Mouse (Mus musculus): Measurements from ENCODE around the gene Cct7.

DNA sequence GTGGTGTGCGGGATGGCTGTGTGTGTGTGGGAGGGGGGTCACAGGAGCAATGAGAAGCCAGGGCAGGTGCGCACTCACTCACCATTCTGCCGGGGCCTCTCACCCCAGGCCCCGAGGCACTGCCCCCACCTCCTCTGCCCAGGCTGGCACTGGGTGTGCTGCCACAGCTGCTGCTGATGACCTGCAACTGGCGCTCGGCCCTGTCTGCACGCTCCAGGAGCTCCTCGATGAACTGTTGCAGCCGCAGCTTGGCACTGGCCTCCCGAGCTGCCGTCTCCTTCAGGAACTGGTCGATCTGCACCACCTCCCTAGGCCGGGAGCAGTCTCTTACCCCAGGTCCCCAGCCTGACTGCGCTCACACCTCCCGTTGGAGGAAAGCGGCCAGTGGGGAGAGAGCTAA, 29.4 kb downstream of the Cct7 start:
- TF ChIP-seq CTCF (IDR thresholded peaks at IDR 0.05; ENCODE audit: extremely low read depth, insufficient read depth, low read length), result no peak
- no peak for TF ChIP-seq POLR2A (IDR thresholded peaks at IDR 0.05; ENCODE audit: extremely low read depth, insufficient read depth, low read length)

Data from cortical plate, adult 2 months (tissue).